Mouse (Mus musculus) lung, embryonic 14.5 days (tissue): ENCODE measurements around the gene Zfp865. TPM values are rescaled to one million over a fixed set of nuclear protein-coding genes. Genes with fewer than 3 reads are reported as not detected.

Experiments
- ATAC-seq: fragments of 200-750 bp; cut with Nextera tagmentation; 2 replicates; pipeline ENCODE4 v1.8.0; 2017; ENCODE audit warnings: mild to moderate bottlenecking, moderate TSS enrichment, moderate library complexity; ENCODE audit not compliant: insufficient read depth
- DNase-seq: peaks from one replicate; pipeline ENCODE4 v3.0.0-alpha.2; 2015
- H3K27ac ChIP-seq: fragments of 300-500 bp; sonication (generic); 2 replicates; pipeline ENCODE4 v1.5.1; 2014; ENCODE audit warnings: low read depth, mild to moderate bottlenecking, moderate library complexity
- H3K27me3 ChIP-seq: fragments of 300-500 bp; sonication (generic); 2 replicates; pipeline ENCODE4 v1.6.1; 2014; ENCODE audit warnings: low read length, control low read depth; ENCODE audit not compliant: insufficient read depth
- H3K36me3 ChIP-seq: fragments of 300-500 bp; sonication (generic); 2 replicates; pipeline ENCODE4 v1.6.1; 2014; ENCODE audit warnings: control low read depth; ENCODE audit not compliant: insufficient read depth
- H3K4me1 ChIP-seq: fragments of 300-500 bp; sonication (generic); 2 replicates; pipeline ENCODE4 v1.6.1; 2014; ENCODE audit warnings: antibody characterized with exemption, control low read depth; ENCODE audit not compliant: insufficient read depth
- H3K4me2 ChIP-seq: fragments of 300-500 bp; sonication (generic); 2 replicates; pipeline ENCODE4 v1.6.1; 2014; ENCODE audit warnings: mild to moderate bottlenecking
- H3K4me3 ChIP-seq: fragments of 300-500 bp; sonication (generic); 2 replicates; pipeline ENCODE4 v1.5.1; 2014; ENCODE audit warnings: low read depth, low read length
- H3K9ac ChIP-seq: fragments of 300-500 bp; sonication (generic); 2 replicates; pipeline ENCODE4 v1.6.1; 2014
- H3K9me3 ChIP-seq: fragments of 300-500 bp; sonication (generic); 2 replicates; pipeline ENCODE4 v1.6.1; 2016; ENCODE audit warnings: low read depth, low read length, control low read depth
- CTCF ChIP-seq: IDR thresholded peaks from 2 replicates; pipeline ENCODE4 v1.5.1; 2016; ENCODE audit warnings: antibody characterized with exemption, low read depth
- WGBS: fragments of 180-500 bp; shearing (Covaris S2); extraction: QIAGEN DNeasy Blood & Tissue Kit; methylation state at CpG from one replicate; pipeline ENCODE4 v1.1.7; 2014; 5-methylcytosine and 5-hydroxymethylcytosine counted together
- polyA plus RNA-seq: library from polyadenylated mRNA; unstranded; fragments of >200 nt; fragmentation: Nextera tagmentation; extraction: Ambion mirVana; gene quantifications from 2 replicates; pipeline ENCODE4 v1.2.1, GENCODE M21; 2014

Gene Zfp865
- polyA plus RNA-seq: 7.4 TPM in 2 replicates

- peaks cover 37% of the 10 kb centered on the region for H3K36me3 ChIP-seq
- peak; percentile 86 for ATAC-seq
Measured at GRCm38 (mm10) chr7:5020000-5020681, at the start of gene Zfp865, which contains the start of gene Ccdc106. Gene Zfp865 (plus strand): TSS chr7:5020376. Gene Ccdc106 (plus strand): TSS chr7:5020553.

DNA sequence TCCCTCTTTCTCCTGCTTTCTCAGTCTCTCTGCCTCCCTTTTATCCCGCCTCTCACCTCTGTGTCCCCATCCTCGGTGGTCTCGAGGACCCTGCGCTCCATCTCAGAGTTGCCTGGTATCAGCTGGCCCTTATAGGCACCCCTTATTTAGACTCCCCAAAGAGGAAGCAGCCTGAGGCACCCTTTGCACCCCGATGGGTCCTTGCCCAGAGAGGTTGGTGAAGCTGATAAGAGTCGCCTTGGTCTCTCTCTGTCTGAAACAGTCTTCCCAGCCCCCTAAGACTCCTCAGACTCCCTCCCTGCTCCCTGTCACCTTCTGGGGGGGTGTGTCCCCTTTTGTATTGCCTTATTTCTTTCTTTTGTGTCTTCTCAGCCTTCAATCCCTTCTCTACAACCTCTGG is 49.1 kb upstream of the Zfp865 start, which contains the start of gene Sbk3:
Gene Sbk3, minus strand, starts transcription at position 101 of the 400 bp plus-strand sequence.
- H3K9ac ChIP-seq: no peak within 1 kb of the TSS
- no peaks in the 10 kb centered on the region for H3K9me3 ChIP-seq
- H3K27me3 ChIP-seq: no peaks in the 10 kb centered on the region
- H3K4me1 ChIP-seq: no peaks in the 10 kb centered on the region
- H3K4me3 ChIP-seq: no peak within 1 kb of the TSS
- no peaks in the 10 kb centered on the region for H3K36me3 ChIP-seq
- no peak for TF ChIP-seq CTCF
- DNase-seq (no peak), ATAC-seq (no peak; the same call in 1 of the 2 replicates)
- H3K4me2 ChIP-seq: no peak within 1 kb of the TSS
- WGBS: 38% methylated on average over 6 of the region's 6 CpGs
- peak within 1 kb of the TSS; percentile 15; the same call in 1 of the 2 replicates for H3K27ac ChIP-seq

More at GRCm38 (mm10) chr7:5020000-5020681, at the start of gene Zfp865, which contains the start of gene Ccdc106:
- Histone ChIP-seq H3K4me1 (no peaks in the 10 kb centered on the region), H3K4me3 (peak within 1 kb of the TSS; percentile 73), H3K4me2 (peak within 1 kb of the TSS; percentile 70), H3K27me3 (no peaks in the 10 kb centered on the region), H3K9ac (peak within 1 kb of the TSS; percentile 92), H3K9me3 (no peaks in the 10 kb centered on the region), H3K27ac (peak within 1 kb of the TSS; percentile 96)
- under 1% methylated on average over 44 of the region's 49 CpGs for WGBS
- DNase-seq: peak; percentile 99
- no peak for TF ChIP-seq CTCF

GRCm38 (mm10) chr7:4971710-4972109 is 48.5 kb upstream of the Zfp865 start:
- no peak overlapping the region for H3K9ac ChIP-seq
- H3K4me3 ChIP-seq: no peak overlapping the region
- no peak overlapping the region for H3K4me2 ChIP-seq
- no peaks in the 10 kb centered on the region for H3K9me3 ChIP-seq
- DNase-seq (peak; percentile 65), ATAC-seq (peak; percentile 84)
- H3K27ac ChIP-seq: peak overlapping the region; percentile 15; the same call in 1 of the 2 replicates
- no peaks in the 10 kb centered on the region for H3K27me3 ChIP-seq
- no peaks in the 10 kb centered on the region for H3K4me1 ChIP-seq
- H3K36me3 ChIP-seq: no peaks in the 10 kb centered on the region
- no peak for TF ChIP-seq CTCF
- WGBS: 11% methylated on average over 7 of the region's 7 CpGs

GRCm38 (mm10) chr7:4972321-4973047 is 47.7 kb upstream of the Zfp865 start:
- WGBS: 64% methylated on average over 18 of the region's 18 CpGs
- no peak overlapping the region for H3K9ac ChIP-seq
- H3K4me2 ChIP-seq: no peak overlapping the region
- no peaks in the 10 kb centered on the region for H3K9me3 ChIP-seq
- no peak for TF ChIP-seq CTCF
- no peak overlapping the region for H3K4me3 ChIP-seq
- peak overlapping the region; percentile 15 for H3K27ac ChIP-seq
- peak; percentile 15 for DNase-seq
- H3K27me3 ChIP-seq: no peaks in the 10 kb centered on the region
- no peaks in the 10 kb centered on the region for H3K36me3 ChIP-seq
- H3K4me1 ChIP-seq: no peaks in the 10 kb centered on the region
- ATAC-seq: 0 out of 2 replicates have a peak, but pooled peaks have one; percentile 1

- 49% methylated on average over 4 of the region's 4 CpGs for WGBS
- Histone ChIP-seq H3K9ac (no peak overlapping the region), H3K36me3 (no peaks in the 10 kb centered on the region), H3K9me3 (no peaks in the 10 kb centered on the region), H3K4me1 (no peaks in the 10 kb centered on the region), H3K4me2 (no peak overlapping the region), H3K27ac (no peak overlapping the region), H3K4me3 (no peak overlapping the region), H3K27me3 (no peaks in the 10 kb centered on the region)
- no peak for TF ChIP-seq CTCF
- ATAC-seq (no peak), DNase-seq (no peak)
Measured at GRCm38 (mm10) chr7:4975455-4975854, 44.7 kb upstream of the Zfp865 start.

DNA sequence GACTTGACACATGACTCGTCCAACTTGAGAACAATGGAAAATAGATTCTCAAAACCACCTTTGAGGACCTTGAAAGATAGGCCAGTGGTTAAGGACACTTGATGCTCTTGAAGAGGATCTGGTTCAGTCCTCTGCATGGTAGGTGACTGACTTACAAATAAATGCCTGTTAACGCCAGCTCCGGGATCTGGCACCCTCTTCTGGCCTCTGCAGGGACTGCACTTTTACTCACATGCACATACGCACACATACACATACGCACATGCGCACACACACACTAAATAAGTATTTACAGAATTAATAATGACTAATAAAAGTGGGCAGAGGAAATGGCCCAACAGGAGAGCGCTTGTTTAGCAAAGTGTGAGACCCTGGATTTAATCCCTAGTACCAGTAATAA is 43.3 kb upstream of the Zfp865 start:
- Histone ChIP-seq H3K9me3 (no peaks in the 10 kb centered on the region), H3K4me1 (no peaks in the 10 kb centered on the region), H3K4me3 (no peak overlapping the region), H3K9ac (no peak overlapping the region), H3K27me3 (no peaks in the 10 kb centered on the region), H3K27ac (no peak overlapping the region), H3K4me2 (no peak overlapping the region), H3K36me3 (no peaks in the 10 kb centered on the region)
- DNase-seq (no peak), ATAC-seq (no peak)
- WGBS: 84% methylated on average over 7 of the region's 7 CpGs
- peak; percentile 30 for TF ChIP-seq CTCF

DNA sequence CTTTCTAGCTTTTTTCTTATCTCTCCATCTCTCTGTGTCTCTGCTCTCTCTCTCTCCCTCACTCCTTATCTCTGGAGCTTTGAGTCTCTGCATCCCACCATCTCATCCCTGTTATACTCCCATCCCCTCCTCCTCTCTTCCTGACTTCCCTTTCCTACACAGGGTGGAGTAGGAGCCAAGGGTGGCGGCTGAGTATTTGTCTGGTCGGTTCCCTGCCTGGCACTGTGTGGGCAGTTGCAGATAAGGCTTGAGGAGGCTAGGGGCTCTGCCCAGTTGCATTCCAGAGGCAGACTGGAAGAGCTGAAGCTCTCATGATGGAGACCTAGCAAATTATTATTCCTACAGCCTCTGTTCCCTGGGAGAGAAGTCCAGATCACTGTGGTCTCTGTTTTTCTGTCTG is 31.9 kb upstream of the Zfp865 start:
- 39% methylated on average over 2 of the region's 2 CpGs for WGBS
- no peaks in the 10 kb centered on the region for H3K4me1 ChIP-seq
- H3K9ac ChIP-seq: no peak overlapping the region
- no peaks in the 10 kb centered on the region; the same call in 1 of the 2 replicates for H3K9me3 ChIP-seq
- peaks cover 16% of the 10 kb centered on the region for H3K36me3 ChIP-seq
- DNase-seq: no peak
- H3K4me3 ChIP-seq: no peak overlapping the region
- no peak for TF ChIP-seq CTCF
- H3K27me3 ChIP-seq: no peaks in the 10 kb centered on the region
- ATAC-seq: no peak
- no peak overlapping the region for H3K4me2 ChIP-seq
- no peak overlapping the region for H3K27ac ChIP-seq
